Mouse (Mus musculus): ENCODE data around the gene Smu1.
"Not testable (repeated sequence)": the region's sequence is repeated elsewhere in the genome, so short reads cannot be mapped to it uniquely, and the experiment has no call there.

Smu1 gene

GRCm38 (mm10) chr4:40757780-40758420 lies at the start of gene Smu1:
Gene Smu1, minus strand, starts transcription at chr4:40757923.
- in situ Hi-C loops (cut with MboI, MseI): no loop called here

- in situ Hi-C loops (cut with MboI, MseI): no loop called here
These were observed 49.7 kb upstream of the Smu1 start for GRCm38 (mm10) chr4:40807382-40807781.

DNA sequence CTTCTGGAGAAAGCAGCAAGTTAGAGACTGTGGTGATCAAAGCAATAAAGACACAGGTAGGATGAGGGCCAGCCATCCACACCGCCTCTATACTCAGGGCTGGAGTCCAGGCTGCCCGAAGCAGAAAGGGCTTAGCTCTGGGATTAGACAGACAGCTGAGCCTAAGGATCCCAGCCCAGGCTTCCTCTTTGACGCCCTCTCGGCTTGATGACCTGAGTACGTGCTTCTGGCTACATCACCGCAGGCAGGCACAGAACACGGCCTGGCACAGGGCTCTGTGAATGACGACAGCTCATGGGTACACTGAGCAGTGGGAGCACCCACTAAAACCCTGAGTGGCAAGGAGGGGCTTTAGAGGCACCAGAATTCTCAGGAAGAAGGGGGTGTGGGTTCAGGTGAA lies 47.7 kb upstream of the Smu1 start:
- in situ Hi-C loops (cut with MboI, MseI): no loop called here

GRCm38 (mm10) chr4:40802787-40803186 lies 45.1 kb upstream of the Smu1 start:
- in situ Hi-C loops (cut with MboI, MseI): no loop called here

DNA sequence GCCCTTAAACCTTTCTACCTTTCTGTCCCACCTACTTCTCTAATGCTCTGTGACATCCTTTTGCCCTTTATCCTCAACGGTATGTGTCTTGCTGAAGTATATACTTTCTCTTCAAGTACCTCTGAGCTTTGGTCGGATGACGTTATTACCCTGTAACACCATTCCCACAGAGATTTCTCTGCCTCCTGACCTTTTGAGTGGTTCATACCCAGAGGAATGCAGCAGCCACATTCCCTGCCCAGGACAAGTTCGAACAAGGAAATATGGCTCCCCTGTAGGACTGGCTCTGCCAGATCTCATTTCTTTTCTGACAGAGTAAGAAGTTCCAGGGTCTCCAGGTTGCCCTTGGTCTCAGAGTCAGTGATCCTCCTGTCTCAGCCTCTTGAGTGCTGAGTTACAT lies 44.2 kb upstream of the Smu1 start:
- in situ Hi-C loops (cut with MboI, MseI): no loop called here

DNA sequence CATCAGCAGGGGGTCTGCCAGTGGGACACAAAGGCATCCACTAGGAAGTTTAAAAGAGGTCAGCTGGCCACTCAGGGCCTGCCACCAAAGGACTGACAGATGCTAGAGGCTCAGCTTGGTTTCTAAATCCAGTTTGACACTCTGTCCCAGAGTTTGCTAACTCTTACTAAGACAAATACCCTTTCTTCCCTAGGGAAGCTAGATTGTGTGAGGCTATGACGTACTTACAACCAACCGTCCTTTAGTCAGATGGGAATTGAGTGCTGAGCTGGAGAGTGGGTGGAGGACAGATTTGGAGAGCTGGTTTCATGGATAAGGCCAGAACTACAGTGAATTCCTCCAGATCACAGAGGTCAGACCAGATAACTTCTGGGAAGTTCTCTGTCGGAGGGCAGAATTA lies 43.1 kb upstream of the Smu1 start:
- in situ Hi-C loops (cut with MboI, MseI): no loop called here

- in situ Hi-C loops (cut with MboI, MseI): not testable (repeated sequence)
These were observed 41.3 kb upstream of the Smu1 start for GRCm38 (mm10) chr4:40798833-40799555.

DNA sequence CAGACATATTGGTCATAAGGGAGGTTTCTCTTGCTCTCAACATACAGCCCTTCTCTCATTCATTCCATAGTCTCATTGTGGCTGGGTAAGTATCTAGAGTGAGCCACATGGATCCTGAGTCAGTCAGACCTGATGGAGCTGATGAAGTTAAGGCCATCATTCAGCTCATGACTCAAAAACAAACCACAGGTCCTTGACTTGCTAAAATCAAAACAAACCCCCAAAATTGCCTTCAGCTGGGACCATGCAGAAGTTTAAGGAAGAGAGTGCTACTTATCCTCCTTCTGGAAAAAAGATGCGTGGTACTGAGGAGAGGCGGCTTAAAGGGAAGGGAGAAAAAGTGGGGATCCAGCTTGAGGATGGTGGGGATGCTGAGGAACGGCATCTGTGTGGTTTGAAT lies 38.0 kb upstream of the Smu1 start:
- in situ Hi-C loops (cut with MboI, MseI): no loop called here

GRCm38 (mm10) chr4:40794320-40794719 lies 36.6 kb upstream of the Smu1 start:
- in situ Hi-C loops (cut with MboI, MseI): no loop called here

DNA sequence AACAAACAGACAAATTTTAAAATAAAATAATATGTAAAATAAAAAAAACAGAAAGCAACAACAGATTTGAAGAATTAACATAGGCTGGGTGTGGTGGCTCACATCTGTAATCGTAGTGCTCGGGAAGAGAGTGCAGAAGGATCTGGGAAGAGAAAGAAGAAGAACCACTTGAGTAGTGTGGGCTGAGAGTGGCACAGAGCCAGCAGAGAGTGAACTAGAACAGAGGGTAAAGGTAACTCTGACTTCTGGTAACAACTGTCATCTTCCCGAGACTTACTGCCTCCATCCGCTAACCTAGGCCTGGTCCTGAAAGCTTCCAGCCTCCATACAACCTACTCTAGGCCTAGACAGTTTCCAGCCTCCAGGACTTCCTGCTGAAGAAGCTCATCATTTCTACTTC lies 33.5 kb upstream of the Smu1 start:
- in situ Hi-C loops (cut with MboI, MseI): no loop called here

DNA sequence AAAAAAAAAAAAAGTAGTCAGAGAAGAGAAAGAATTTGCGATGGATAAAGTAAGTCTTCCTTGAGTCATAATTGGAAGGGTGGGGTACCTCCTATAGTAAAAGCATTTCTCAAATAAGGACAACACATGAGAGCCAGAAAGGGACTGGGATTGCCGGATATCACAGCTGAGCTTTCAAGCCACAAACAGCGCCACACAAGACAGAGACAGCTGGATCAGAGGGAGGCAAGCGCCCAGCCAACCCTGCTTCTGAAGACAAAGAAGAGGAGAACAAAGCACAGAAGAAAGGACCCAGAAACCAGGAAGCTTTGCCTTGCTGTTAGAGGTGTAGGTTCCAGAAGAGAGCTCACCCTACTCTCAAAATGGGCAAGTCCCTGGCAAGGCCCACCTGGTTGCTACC lies 28.9 kb upstream of the Smu1 start:
- in situ Hi-C loops (cut with MboI, MseI): no loop called here

DNA sequence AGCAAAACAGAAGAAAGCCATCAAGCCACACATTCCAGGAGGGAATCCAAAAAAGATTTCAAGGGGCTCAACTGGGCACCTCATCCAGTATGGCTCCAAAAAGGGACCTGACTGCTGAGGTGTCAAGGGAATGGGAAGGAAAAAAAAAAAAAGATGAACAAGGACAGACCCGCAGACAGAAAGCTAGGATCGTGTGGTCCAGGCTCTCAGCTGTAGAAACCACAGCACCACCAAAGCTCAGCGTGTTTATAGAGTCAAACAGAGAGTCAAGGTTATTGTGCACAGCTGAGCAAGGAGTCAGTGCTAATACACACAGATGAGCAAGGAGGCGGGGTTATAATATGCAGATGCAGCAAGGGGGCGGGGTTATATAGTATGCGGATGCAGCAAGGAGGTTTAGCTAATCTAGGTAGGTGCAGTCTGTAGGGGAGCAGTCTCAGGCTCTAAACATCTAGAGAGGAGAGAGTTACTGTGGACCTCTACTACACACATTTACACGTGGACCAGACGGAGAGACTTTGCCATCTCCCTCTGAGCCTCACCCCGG lies 28.0 kb upstream of the Smu1 start:
- in situ Hi-C loops (cut with MboI, MseI): no loop called here

GRCm38 (mm10) chr4:40784556-40785169 lies 26.9 kb upstream of the Smu1 start:
- in situ Hi-C loops (cut with MboI, MseI): loop anchor here (5.0 kb wide), 1 partner anchor 53 kb away; no protein-coding TSS in a partner anchor

- in situ Hi-C loops (cut with MboI, MseI): loop anchor here (5.0 kb wide), 1 partner anchor 54 kb away; no protein-coding TSS in a partner anchor
These were observed 25.3 kb upstream of the Smu1 start for GRCm38 (mm10) chr4:40783049-40783448.

DNA sequence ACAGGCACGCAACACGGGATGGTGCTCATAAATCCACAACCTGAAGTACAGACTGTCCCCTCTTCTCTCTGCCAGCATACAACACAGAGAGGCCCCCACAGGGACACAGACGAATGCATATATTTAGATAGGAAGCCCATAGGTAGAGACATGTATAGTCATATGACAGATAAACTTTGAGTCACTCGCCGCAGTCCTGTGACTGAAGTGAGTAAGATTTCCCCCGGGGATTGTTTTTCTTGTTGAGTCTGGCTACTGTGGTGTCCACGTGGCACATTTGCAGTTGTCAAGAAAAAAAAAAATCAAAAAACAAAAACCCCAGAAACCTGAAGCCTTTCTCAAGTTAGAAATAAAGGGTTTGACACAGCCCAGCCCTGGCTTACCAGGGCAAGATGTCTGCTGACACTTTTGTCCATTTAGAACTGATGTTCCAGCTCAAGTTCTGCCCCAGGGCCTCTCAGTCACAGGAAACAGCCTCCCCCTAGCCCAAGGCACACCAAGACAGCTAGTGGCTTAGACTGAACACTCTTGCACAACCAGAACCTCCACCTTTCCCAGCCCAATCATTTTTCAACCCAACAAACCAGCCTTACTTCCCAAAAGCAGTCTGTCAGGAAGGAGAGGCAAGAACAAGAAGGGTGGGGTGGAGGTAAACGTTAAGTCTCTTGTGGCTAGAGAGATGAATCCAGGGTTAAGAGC lies 24.2 kb upstream of the Smu1 start:
- in situ Hi-C loops (cut with MboI, MseI): loop anchor here (5.0 kb wide), 1 partner anchor 55 kb away; no protein-coding TSS in a partner anchor

GRCm38 (mm10) chr4:40781143-40781542 lies 23.4 kb upstream of the Smu1 start:
- in situ Hi-C loops (cut with MboI, MseI): loop anchor here (5.0 kb wide), 1 partner anchor 56 kb away; no protein-coding TSS in a partner anchor

DNA sequence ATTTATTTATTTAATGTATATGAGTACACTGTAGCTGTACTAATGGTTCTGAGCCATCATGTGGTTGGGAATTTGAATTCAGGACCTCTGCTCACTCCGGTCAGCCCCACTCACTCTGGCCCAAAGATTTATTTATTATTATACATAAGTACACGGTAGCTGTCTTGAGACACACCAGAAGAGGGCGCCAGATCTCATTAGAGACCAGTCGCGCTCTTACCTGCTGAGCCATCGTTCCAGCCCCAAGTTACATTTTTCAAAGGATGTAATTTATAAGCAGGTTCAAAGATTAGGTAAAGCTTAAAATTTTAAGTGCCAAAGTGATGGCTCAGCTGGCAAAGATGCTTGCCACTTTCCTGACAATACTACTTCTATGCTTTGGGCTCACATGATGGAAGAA lies 20.9 kb upstream of the Smu1 start:
- in situ Hi-C loops (cut with MboI, MseI): no loop called here

DNA sequence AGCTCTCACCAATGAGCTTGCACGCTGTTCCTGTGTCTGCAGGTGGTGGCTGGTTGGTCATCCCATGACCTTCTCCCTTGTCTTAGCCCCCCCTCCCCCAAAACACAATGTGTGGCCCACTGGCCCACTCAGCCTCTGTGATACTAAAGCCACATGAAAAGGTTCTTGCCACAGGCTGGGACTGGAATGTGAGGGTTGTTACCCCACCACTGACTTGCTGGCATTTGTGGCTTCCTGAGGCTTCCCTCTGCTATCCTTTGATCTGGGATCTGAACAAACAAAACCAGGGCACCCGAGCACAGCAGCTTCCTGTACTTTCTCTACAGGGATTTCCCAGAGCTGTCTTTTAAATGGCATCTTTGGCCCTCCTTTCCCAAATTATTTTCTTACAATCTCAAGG lies 19.4 kb upstream of the Smu1 start:
- in situ Hi-C loops (cut with MboI, MseI): no loop called here

DNA sequence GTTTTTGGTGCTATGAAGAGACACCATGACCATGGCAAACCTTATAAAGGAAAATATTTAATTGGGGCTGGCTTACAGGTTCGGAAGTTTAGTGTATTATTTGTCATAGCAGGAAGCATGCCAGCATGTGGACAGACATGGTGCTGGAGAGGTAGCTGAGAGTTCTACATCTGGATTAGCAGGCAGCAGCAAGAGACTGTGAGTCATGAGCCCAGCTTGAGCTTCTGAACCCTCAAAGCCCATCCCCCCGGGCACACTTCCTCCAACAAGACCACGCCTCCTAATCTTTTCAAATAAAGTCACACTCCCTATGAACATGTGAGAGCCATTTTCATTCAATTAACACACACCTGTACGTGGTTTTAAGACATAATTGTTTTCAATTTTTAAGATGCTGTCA lies 18.7 kb upstream of the Smu1 start:
- in situ Hi-C loops (cut with MboI, MseI): no loop called here

DNA sequence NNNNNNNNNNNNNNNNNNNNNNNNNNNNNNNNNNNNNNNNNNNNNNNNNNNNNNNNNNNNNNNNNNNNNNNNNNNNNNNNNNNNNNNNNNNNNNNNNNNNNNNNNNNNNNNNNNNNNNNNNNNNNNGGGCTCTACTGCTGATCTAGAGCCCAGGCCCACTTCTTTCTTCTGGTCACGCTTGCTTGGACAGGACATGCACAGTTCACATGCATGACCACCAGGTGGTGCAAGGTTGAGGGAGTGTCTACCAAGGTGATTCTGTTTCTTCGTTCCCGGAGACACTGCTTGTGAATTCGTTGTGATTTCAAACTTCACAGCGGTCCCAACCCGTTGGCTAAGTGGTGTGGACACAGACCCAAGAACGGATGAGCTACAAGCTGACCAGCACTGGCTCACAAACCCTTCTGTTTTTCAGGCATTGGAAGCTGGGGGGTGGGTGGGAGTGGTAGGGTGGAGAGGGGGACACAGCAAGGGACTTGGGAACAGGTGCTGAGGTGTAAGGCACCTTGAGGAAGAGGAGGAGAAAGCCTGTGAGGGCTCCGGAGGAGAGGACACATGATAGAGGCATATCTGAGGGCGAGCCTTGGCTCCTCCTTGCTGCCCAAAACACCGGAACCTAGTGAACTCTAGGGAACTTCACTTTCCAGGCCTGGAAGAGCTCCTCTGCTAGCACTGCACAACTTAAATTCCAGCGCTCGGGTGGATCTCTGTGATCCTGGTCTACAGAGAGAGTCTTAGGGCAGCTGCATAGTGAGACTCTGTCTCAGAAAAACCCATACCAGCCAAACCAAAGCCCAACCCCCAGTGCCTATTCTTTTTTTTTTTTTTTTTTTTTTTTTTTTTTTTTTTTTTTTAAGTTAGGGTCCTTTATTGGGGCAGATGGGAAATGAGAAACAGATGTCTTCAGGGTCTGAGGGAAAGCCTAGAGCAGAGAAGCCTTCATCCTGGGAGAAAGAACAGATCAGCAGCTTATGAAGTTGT lies 16.8 kb upstream of the Smu1 start:
- in situ Hi-C loops (cut with MboI, MseI): loop anchor here (5.0 kb wide), 1 partner anchor 133 kb away; no protein-coding TSS in a partner anchor

DNA sequence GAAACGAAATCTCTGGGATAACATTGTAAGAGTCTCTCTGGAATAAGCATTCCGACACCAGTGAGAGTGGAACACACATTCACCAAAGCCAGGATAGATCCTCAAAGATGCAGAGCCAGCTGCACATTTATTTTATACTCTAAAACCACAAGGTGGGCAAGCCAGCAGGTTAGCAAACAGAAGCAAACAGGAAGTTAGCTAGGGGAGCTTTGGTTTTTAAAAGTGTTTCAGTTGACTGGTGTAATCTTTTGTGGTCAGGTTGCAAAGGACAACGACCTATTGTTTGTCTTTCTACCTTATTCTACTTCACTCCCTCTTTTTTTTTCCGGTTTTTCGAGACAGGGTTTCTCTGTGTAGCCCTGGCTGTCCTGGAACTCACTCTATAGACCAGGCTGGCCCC lies 2.2 kb upstream of the Smu1 start:
- in situ Hi-C loops (cut with MboI, MseI): no loop called here
